Mouse (Mus musculus): ENCODE results near the gene Vmn1r212. TPM values are rescaled to one million over a fixed set of nuclear protein-coding genes. Genes with fewer than 3 reads are reported as not detected.
"Not testable (repeated sequence)": the region's sequence is repeated elsewhere in the genome, so short reads cannot be mapped to it uniquely, and the experiment has no call there.

Gene Vmn1r212
- polyA plus RNA-seq (2015; fragmentation: Nextera tagmentation; extraction: Ambion mirVana), result not detected in 2 replicates

- no peak within 1 kb of the TSS for H3K4me2 ChIP-seq (ENCODE audit: low read depth, low read length)
- H3K27me3 ChIP-seq (ENCODE audit: control insufficient read depth, insufficient read depth, low read length), result no peaks in the 10 kb centered on the region
- H3K4me1 ChIP-seq (ENCODE audit: control insufficient read depth, insufficient read depth, low read length), result no peaks in the 10 kb centered on the region
- ATAC-seq (ENCODE audit: insufficient read depth, low FRiP score), result no peak
- H3K4me3 ChIP-seq (replicated peaks; ENCODE audit: low read length), result no peak within 1 kb of the TSS
- no peaks in the 10 kb centered on the region for H3K36me3 ChIP-seq (ENCODE audit: control insufficient read depth, insufficient read depth, low read length)
- H3K27ac ChIP-seq (ENCODE audit: low read length), result no peak within 1 kb of the TSS
- WGBS, result 83% methylated on average over 4 of the region's 4 CpGs
- H3K9ac ChIP-seq (ENCODE audit: low read length), result no peak within 1 kb of the TSS
- H3K9me3 ChIP-seq (replicated peaks; ENCODE audit: control insufficient read depth, low read length), result no peaks in the 10 kb centered on the region
Observed at GRCm38 (mm10) chr13:22884105-22884504, at the start of gene Vmn1r212. Vmn1r212 (minus strand) TSS chr13:22884205.

- Histone ChIP-seq H3K27me3 (ENCODE audit: control insufficient read depth, insufficient read depth, low read length) (no peaks in the 10 kb centered on the region), H3K4me2 (ENCODE audit: low read depth, low read length) (no peak overlapping the region), H3K4me3 (replicated peaks; ENCODE audit: low read length) (no peak overlapping the region), H3K36me3 (ENCODE audit: control insufficient read depth, insufficient read depth, low read length) (no peaks in the 10 kb centered on the region), H3K27ac (ENCODE audit: low read length) (no peak overlapping the region), H3K4me1 (ENCODE audit: control insufficient read depth, insufficient read depth, low read length) (no peaks in the 10 kb centered on the region), H3K9me3 (replicated peaks; ENCODE audit: control insufficient read depth, low read length) (no peaks in the 10 kb centered on the region), H3K9ac (ENCODE audit: low read length) (no peak overlapping the region)
- WGBS, result 86% methylated on average over 1 of the region's 1 CpGs
- ATAC-seq (ENCODE audit: insufficient read depth, low FRiP score), result no peak
Observed at GRCm38 (mm10) chr13:22879257-22879656, 4.7 kb downstream of the Vmn1r212 start.

DNA sequence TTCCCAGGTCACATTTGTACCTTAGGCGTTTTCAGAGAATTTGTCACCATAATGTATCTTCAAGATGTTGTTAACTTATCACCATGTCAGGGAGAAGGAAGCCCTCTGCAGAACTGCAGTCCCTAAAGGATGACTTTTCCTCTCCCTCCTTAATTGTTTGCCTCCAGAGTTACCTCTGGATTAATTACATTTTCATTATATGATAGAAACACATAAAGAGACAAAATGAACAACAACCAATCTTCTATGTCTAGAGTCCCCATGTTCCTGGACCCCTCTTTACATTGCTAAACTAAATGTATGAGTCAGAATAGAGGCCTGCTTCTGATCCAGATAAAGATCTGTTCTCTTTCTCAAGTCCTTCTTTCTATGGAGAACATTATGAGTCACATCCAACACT, 26.5 kb downstream of the Vmn1r212 start, which contains the start of gene Vmn1r211:
Gene Vmn1r211, minus strand, starts transcription at position 101 of the 400 bp plus-strand sequence.
- no peak within 1 kb of the TSS for H3K4me3 ChIP-seq (replicated peaks; ENCODE audit: low read length)
- ATAC-seq (ENCODE audit: insufficient read depth, low FRiP score), result no peak
- 64% methylated on average over 1 of the region's 1 CpGs for WGBS
- H3K9ac ChIP-seq (ENCODE audit: low read length), result no peak within 1 kb of the TSS
- no peaks in the 10 kb centered on the region for H3K9me3 ChIP-seq (replicated peaks; ENCODE audit: control insufficient read depth, low read length)
- no peaks in the 10 kb centered on the region for H3K36me3 ChIP-seq (ENCODE audit: control insufficient read depth, insufficient read depth, low read length)
- H3K27ac ChIP-seq (ENCODE audit: low read length), result no peak within 1 kb of the TSS
- no peaks in the 10 kb centered on the region for H3K4me1 ChIP-seq (ENCODE audit: control insufficient read depth, insufficient read depth, low read length)
- no peaks in the 10 kb centered on the region for H3K27me3 ChIP-seq (ENCODE audit: control insufficient read depth, insufficient read depth, low read length)
- no peak within 1 kb of the TSS for H3K4me2 ChIP-seq (ENCODE audit: low read depth, low read length)

DNA sequence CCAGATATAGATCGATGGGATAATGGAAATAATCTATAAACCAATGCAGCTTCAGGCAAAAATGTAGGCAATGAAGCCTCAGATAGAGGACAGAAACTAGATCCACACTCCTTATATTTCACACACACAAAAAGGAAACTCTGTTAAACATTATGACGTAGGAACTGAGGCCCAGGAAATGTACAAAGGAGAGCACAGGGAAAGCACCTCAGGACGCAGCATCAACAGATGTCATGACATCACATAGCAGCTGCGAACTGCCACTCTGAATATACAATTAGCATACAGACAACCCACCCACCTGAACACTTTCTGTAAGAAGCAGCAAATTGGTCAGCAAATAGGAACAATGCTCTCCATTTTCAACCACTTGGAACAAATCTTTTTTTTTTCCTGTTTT, 29.2 kb downstream of the Vmn1r212 start:
- no peak for ATAC-seq (ENCODE audit: insufficient read depth, low FRiP score)
- H3K4me3 ChIP-seq (replicated peaks; ENCODE audit: low read length), result no peak overlapping the region
- no peak overlapping the region for H3K27ac ChIP-seq (ENCODE audit: low read length)
- H3K9ac ChIP-seq (ENCODE audit: low read length), result no peak overlapping the region
- no peaks in the 10 kb centered on the region for H3K36me3 ChIP-seq (ENCODE audit: control insufficient read depth, insufficient read depth, low read length)
- H3K27me3 ChIP-seq (ENCODE audit: control insufficient read depth, insufficient read depth, low read length), result no peaks in the 10 kb centered on the region
- no peaks in the 10 kb centered on the region for H3K4me1 ChIP-seq (ENCODE audit: control insufficient read depth, insufficient read depth, low read length)
- WGBS, result 66% methylated on average over 4 of the region's 4 CpGs
- H3K9me3 ChIP-seq (replicated peaks; ENCODE audit: control insufficient read depth, low read length), result no peaks in the 10 kb centered on the region
- no peak overlapping the region for H3K4me2 ChIP-seq (ENCODE audit: low read depth, low read length)

GRCm38 (mm10) chr13:22846798-22847197, 37.2 kb downstream of the Vmn1r212 start:
- Histone ChIP-seq H3K9me3 (replicated peaks; ENCODE audit: control insufficient read depth, low read length) (no peaks in the 10 kb centered on the region), H3K36me3 (ENCODE audit: control insufficient read depth, insufficient read depth, low read length) (no peaks in the 10 kb centered on the region), H3K9ac (ENCODE audit: low read length) (no peak overlapping the region), H3K4me1 (ENCODE audit: control insufficient read depth, insufficient read depth, low read length) (no peaks in the 10 kb centered on the region), H3K27ac (ENCODE audit: low read length) (no peak overlapping the region), H3K27me3 (ENCODE audit: control insufficient read depth, insufficient read depth, low read length) (no peaks in the 10 kb centered on the region), H3K4me2 (ENCODE audit: low read depth, low read length) (no peak overlapping the region), H3K4me3 (replicated peaks; ENCODE audit: low read length) (no peak overlapping the region)
- 78% methylated on average over 1 of the region's 1 CpGs for WGBS
- ATAC-seq (ENCODE audit: insufficient read depth, low FRiP score), result no peak

DNA sequence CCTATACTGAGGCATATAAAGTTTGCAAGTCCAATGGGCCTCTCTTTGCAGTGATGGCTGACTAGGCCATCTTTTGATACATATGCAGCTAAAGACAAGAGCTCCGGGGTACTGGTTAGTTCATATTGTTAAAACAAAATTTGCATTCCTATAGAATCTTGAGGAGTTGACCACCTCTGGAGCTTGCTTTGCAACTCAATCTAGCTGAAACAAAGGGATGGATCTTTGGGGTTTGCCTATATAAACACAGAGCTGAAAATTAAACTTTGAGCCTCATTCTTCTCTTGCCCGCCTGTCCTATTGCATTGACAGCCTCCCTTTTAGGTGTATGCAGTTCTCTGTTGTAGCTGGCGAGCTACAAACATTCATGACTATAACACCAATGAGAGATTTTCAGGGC, 39.7 kb downstream of the Vmn1r212 start:
- not testable (repeated sequence) for H3K4me1 ChIP-seq (ENCODE audit: control insufficient read depth, insufficient read depth, low read length); H3K27me3 ChIP-seq (ENCODE audit: control insufficient read depth, insufficient read depth, low read length); H3K4me2 ChIP-seq (ENCODE audit: low read depth, low read length); H3K36me3 ChIP-seq (ENCODE audit: control insufficient read depth, insufficient read depth, low read length); H3K27ac ChIP-seq (ENCODE audit: low read length); H3K9ac ChIP-seq (ENCODE audit: low read length); H3K9me3 ChIP-seq (replicated peaks; ENCODE audit: control insufficient read depth, low read length); H3K4me3 ChIP-seq (replicated peaks; ENCODE audit: low read length); ATAC-seq (ENCODE audit: insufficient read depth, low FRiP score)
- 75% methylated on average over 3 of the region's 3 CpGs for whole genome bisulfite sequencing

Other genes with a start within 250 kb of the Vmn1r212 start
- gene Vmn1r207-ps, start 154.6 kb downstream of the Vmn1r212 start, polyA plus RNA-seq (2015; fragmentation: Nextera tagmentation; extraction: Ambion mirVana), result not detected in 2 replicates
- not detected in 2 replicates for gene Vmn1r208, start 106.8 kb downstream of the Vmn1r212 start, polyA plus RNA-seq (2015; fragmentation: Nextera tagmentation; extraction: Ambion mirVana)
- not detected in 2 replicates for gene Vmn1r209, start 74.5 kb downstream of the Vmn1r212 start, polyA plus RNA-seq (2015; fragmentation: Nextera tagmentation; extraction: Ambion mirVana)
- not detected in 2 replicates for gene Vmn1r210, start 52.9 kb downstream of the Vmn1r212 start, polyA plus RNA-seq (2015; fragmentation: Nextera tagmentation; extraction: Ambion mirVana)
- not detected in 2 replicates for gene Vmn1r211, start 26.6 kb downstream of the Vmn1r212 start, polyA plus RNA-seq (2015; fragmentation: Nextera tagmentation; extraction: Ambion mirVana)
- not detected in 2 replicates for gene Vmn1r213, start 123.5 kb upstream of the Vmn1r212 start, polyA plus RNA-seq (2015; fragmentation: Nextera tagmentation; extraction: Ambion mirVana)
- not detected in 2 replicates for gene Vmn1r214, start 146.2 kb upstream of the Vmn1r212 start, polyA plus RNA-seq (2015; fragmentation: Nextera tagmentation; extraction: Ambion mirVana)
- gene Vmn1r215, start 183.8 kb upstream of the Vmn1r212 start, polyA plus RNA-seq (2015; fragmentation: Nextera tagmentation; extraction: Ambion mirVana), result not detected in 2 replicates
- not detected in 2 replicates for gene Vmn1r217, start 234.0 kb upstream of the Vmn1r212 start, polyA plus RNA-seq (2015; fragmentation: Nextera tagmentation; extraction: Ambion mirVana)
- gene Vmn1r218, start 248.9 kb upstream of the Vmn1r212 start, polyA plus RNA-seq (2015; fragmentation: Nextera tagmentation; extraction: Ambion mirVana), result not detected in 2 replicates

Data from stomach, embryonic 16.5 days (tissue).